Mouse (Mus musculus): Measurements from ENCODE around the gene Tmem101. TPM values are rescaled to one million over a fixed set of nuclear protein-coding genes. Genes with fewer than 3 reads are reported as not detected.
A peak's percentile ranks its signal among the peaks of the same experiment; 100 is the strongest.

Tmem101 gene
- polyA plus RNA-seq, 1 experiment from 2014 or later = 35.9 TPM

GRCm38 (mm10) chr11:102140508-102140907, 15.7 kb downstream of the Tmem101 start:
- 5% methylated on average over 5 of the region's 5 CpGs for WGBS
- peaks cover 16% of the 10 kb centered on the region for H3K27me3 ChIP-seq (ENCODE audit: control insufficient read depth, insufficient read depth, low read length)

GRCm38 (mm10) chr11:102138447-102138740, 17.8 kb downstream of the Tmem101 start:
- ATAC-seq (ENCODE audit: low FRiP score) (peak; percentile 55; the same call in 1 of the 2 replicates), DNase-seq (ENCODE audit: low spot score, missing footprints) (peak; percentile 95)
- peak overlapping the region; percentile 40 for H3K4me2 ChIP-seq
- peaks cover 2% of the 10 kb centered on the region; the same call in 1 of the 2 replicates for H3K27me3 ChIP-seq (ENCODE audit: control insufficient read depth, insufficient read depth, low read length)
- H3K36me3 ChIP-seq (ENCODE audit: control insufficient read depth, insufficient read depth, low read length) = no peaks in the 10 kb centered on the region
- no peak overlapping the region for H3K27ac ChIP-seq (ENCODE audit: low read depth, low read length)
- H3K4me3 ChIP-seq (ENCODE audit: low read depth, low read length) = no peak overlapping the region
- H3K4me1 ChIP-seq (ENCODE audit: control insufficient read depth, insufficient read depth, low read length) = no peaks in the 10 kb centered on the region
- H3K9me3 ChIP-seq (ENCODE audit: control insufficient read depth, low read length) = no peaks in the 10 kb centered on the region
- under 1% methylated on average over 18 of the region's 18 CpGs for WGBS
- H3K9ac ChIP-seq (ENCODE audit: low read length) = no peak overlapping the region

More at GRCm38 (mm10) chr11:102140508-102140907, 15.7 kb downstream of the Tmem101 start:
- H3K9ac ChIP-seq (ENCODE audit: low read length) = no peak overlapping the region
- DNase-seq (ENCODE audit: low spot score, missing footprints) = peak; percentile 97
- no peak for ATAC-seq (ENCODE audit: low FRiP score)
- no peak overlapping the region for H3K4me3 ChIP-seq (ENCODE audit: low read depth, low read length)
- no peak overlapping the region for H3K4me2 ChIP-seq
- H3K4me1 ChIP-seq (ENCODE audit: control insufficient read depth, insufficient read depth, low read length) = 0 out of 2 replicates have a peak, but pooled peaks cover 2% of the 10 kb centered on the region
- no peaks in the 10 kb centered on the region for H3K36me3 ChIP-seq (ENCODE audit: control insufficient read depth, insufficient read depth, low read length)
- no peak overlapping the region for H3K27ac ChIP-seq (ENCODE audit: low read depth, low read length)
- no peaks in the 10 kb centered on the region for H3K9me3 ChIP-seq (ENCODE audit: control insufficient read depth, low read length)

- peak; percentile 46; the same call in 1 of the 2 replicates for ATAC-seq (ENCODE audit: low FRiP score)
- no peak overlapping the region for H3K27ac ChIP-seq (ENCODE audit: low read depth, low read length)
Measured at GRCm38 (mm10) chr11:102137625-102138446, 18.4 kb downstream of the Tmem101 start.

GRCm38 (mm10) chr11:102134516-102134915, 21.7 kb downstream of the Tmem101 start:
- no peaks in the 10 kb centered on the region for H3K9me3 ChIP-seq (ENCODE audit: control insufficient read depth, low read length)
- H3K36me3 ChIP-seq (ENCODE audit: control insufficient read depth, insufficient read depth, low read length) = no peaks in the 10 kb centered on the region
- ATAC-seq (ENCODE audit: low FRiP score) (no peak), DNase-seq (ENCODE audit: low spot score, missing footprints) (no peak)
- H3K9ac ChIP-seq (ENCODE audit: low read length) = no peak overlapping the region
- no peak overlapping the region for H3K4me3 ChIP-seq (ENCODE audit: low read depth, low read length)
- H3K4me2 ChIP-seq = no peak overlapping the region
- H3K27ac ChIP-seq (ENCODE audit: low read depth, low read length) = no peak overlapping the region
- H3K4me1 ChIP-seq (ENCODE audit: control insufficient read depth, insufficient read depth, low read length) = no peaks in the 10 kb centered on the region
- H3K27me3 ChIP-seq (ENCODE audit: control insufficient read depth, insufficient read depth, low read length) = no peaks in the 10 kb centered on the region
- 25% methylated on average over 4 of the region's 4 CpGs for WGBS

More at GRCm38 (mm10) chr11:102137625-102138446, 18.4 kb downstream of the Tmem101 start:
- Histone ChIP-seq H3K9me3 (ENCODE audit: control insufficient read depth, low read length) (no peaks in the 10 kb centered on the region), H3K4me2 (peak overlapping the region; percentile 40), H3K4me3 (ENCODE audit: low read depth, low read length) (no peak overlapping the region), H3K4me1 (ENCODE audit: control insufficient read depth, insufficient read depth, low read length) (no peaks in the 10 kb centered on the region), H3K36me3 (ENCODE audit: control insufficient read depth, insufficient read depth, low read length) (no peaks in the 10 kb centered on the region), H3K27me3 (ENCODE audit: control insufficient read depth, insufficient read depth, low read length) (no peaks in the 10 kb centered on the region), H3K9ac (ENCODE audit: low read length) (no peak overlapping the region)
- WGBS = 47% methylated on average over 13 of the region's 13 CpGs
- DNase-seq (ENCODE audit: low spot score, missing footprints) = no peak

GRCm38 (mm10) chr11:102117386-102117785, 38.8 kb downstream of the Tmem101 start:
- no peaks in the 10 kb centered on the region for H3K27me3 ChIP-seq (ENCODE audit: control insufficient read depth, insufficient read depth, low read length)
- 80% methylated on average over 6 of the region's 6 CpGs for WGBS
- no peak overlapping the region for H3K9ac ChIP-seq (ENCODE audit: low read length)
- H3K4me3 ChIP-seq (ENCODE audit: low read depth, low read length) = no peak overlapping the region
- H3K9me3 ChIP-seq (ENCODE audit: control insufficient read depth, low read length) = no peaks in the 10 kb centered on the region
- H3K4me2 ChIP-seq = no peak overlapping the region
- no peaks in the 10 kb centered on the region for H3K4me1 ChIP-seq (ENCODE audit: control insufficient read depth, insufficient read depth, low read length)
- DNase-seq (ENCODE audit: low spot score, missing footprints) (no peak), ATAC-seq (ENCODE audit: low FRiP score) (no peak)
- no peaks in the 10 kb centered on the region for H3K36me3 ChIP-seq (ENCODE audit: control insufficient read depth, insufficient read depth, low read length)
- no peak overlapping the region for H3K27ac ChIP-seq (ENCODE audit: low read depth, low read length)

- no peak for ATAC-seq (ENCODE audit: low FRiP score)
- 81% methylated on average over 8 of the region's 8 CpGs for WGBS
- no peak overlapping the region for H3K4me3 ChIP-seq (ENCODE audit: low read depth, low read length)
Measured at GRCm38 (mm10) chr11:102116241-102116640, 40.0 kb downstream of the Tmem101 start.

GRCm38 (mm10) chr11:102111576-102111975, 44.6 kb downstream of the Tmem101 start:
- WGBS = 85% methylated on average over 5 of the region's 5 CpGs
- Histone ChIP-seq H3K4me2 (no peak overlapping the region), H3K27ac (ENCODE audit: low read depth, low read length) (no peak overlapping the region), H3K36me3 (ENCODE audit: control insufficient read depth, insufficient read depth, low read length) (no peaks in the 10 kb centered on the region), H3K27me3 (ENCODE audit: control insufficient read depth, insufficient read depth, low read length) (peaks cover 26% of the 10 kb centered on the region), H3K9me3 (ENCODE audit: control insufficient read depth, low read length) (no peaks in the 10 kb centered on the region), H3K4me1 (ENCODE audit: control insufficient read depth, insufficient read depth, low read length) (peaks cover 2% of the 10 kb centered on the region), H3K4me3 (ENCODE audit: low read depth, low read length) (no peak overlapping the region), H3K9ac (ENCODE audit: low read length) (no peak overlapping the region)
- ATAC-seq (ENCODE audit: low FRiP score) (no peak), DNase-seq (ENCODE audit: low spot score, missing footprints) (no peak)

More at GRCm38 (mm10) chr11:102116241-102116640, 40.0 kb downstream of the Tmem101 start:
- DNase-seq (ENCODE audit: low spot score, missing footprints) = no peak
- Histone ChIP-seq H3K27me3 (ENCODE audit: control insufficient read depth, insufficient read depth, low read length) (no peaks in the 10 kb centered on the region), H3K9me3 (ENCODE audit: control insufficient read depth, low read length) (no peaks in the 10 kb centered on the region), H3K4me2 (no peak overlapping the region), H3K4me1 (ENCODE audit: control insufficient read depth, insufficient read depth, low read length) (no peaks in the 10 kb centered on the region), H3K36me3 (ENCODE audit: control insufficient read depth, insufficient read depth, low read length) (no peaks in the 10 kb centered on the region), H3K27ac (ENCODE audit: low read depth, low read length) (no peak overlapping the region), H3K9ac (ENCODE audit: low read length) (no peak overlapping the region)

GRCm38 (mm10) chr11:102107732-102108131, 48.5 kb downstream of the Tmem101 start, which contains the start of gene Pyy:
TSS of gene Pyy (minus strand) at chr11:102107832.
- Histone ChIP-seq H3K4me1 (ENCODE audit: control insufficient read depth, insufficient read depth, low read length) (peaks cover 2% of the 10 kb centered on the region), H3K9me3 (ENCODE audit: control insufficient read depth, low read length) (no peaks in the 10 kb centered on the region), H3K27ac (ENCODE audit: low read depth, low read length) (no peak within 1 kb of the TSS), H3K36me3 (ENCODE audit: control insufficient read depth, insufficient read depth, low read length) (no peaks in the 10 kb centered on the region), H3K27me3 (ENCODE audit: control insufficient read depth, insufficient read depth, low read length) (peaks cover 43% of the 10 kb centered on the region), H3K4me3 (ENCODE audit: low read depth, low read length) (no peak within 1 kb of the TSS), H3K4me2 (no peak within 1 kb of the TSS), H3K9ac (ENCODE audit: low read length) (no peak within 1 kb of the TSS)
- ATAC-seq (ENCODE audit: low FRiP score) (no peak), DNase-seq (ENCODE audit: low spot score, missing footprints) (no peak)
- WGBS = 12% methylated on average over 9 of the region's 9 CpGs

GRCm38 (mm10) chr11:102106911-102107310, 49.3 kb downstream of the Tmem101 start:
- Histone ChIP-seq H3K27ac (ENCODE audit: low read depth, low read length) (no peak overlapping the region), H3K4me2 (no peak overlapping the region), H3K36me3 (ENCODE audit: control insufficient read depth, insufficient read depth, low read length) (no peaks in the 10 kb centered on the region), H3K4me3 (ENCODE audit: low read depth, low read length) (no peak overlapping the region), H3K27me3 (ENCODE audit: control insufficient read depth, insufficient read depth, low read length) (peaks cover 43% of the 10 kb centered on the region), H3K9ac (ENCODE audit: low read length) (no peak overlapping the region), H3K4me1 (ENCODE audit: control insufficient read depth, insufficient read depth, low read length) (peaks cover 5% of the 10 kb centered on the region), H3K9me3 (ENCODE audit: control insufficient read depth, low read length) (no peaks in the 10 kb centered on the region)
- no peak for DNase-seq (ENCODE audit: low spot score, missing footprints)
- 1% methylated on average over 21 of the region's 21 CpGs for WGBS
- no peak for ATAC-seq (ENCODE audit: low FRiP score)
